Mouse (Mus musculus) liver, postnatal 0 days (tissue): ENCODE measurements around the gene Mapk12. TPM values are rescaled to one million over a fixed set of nuclear protein-coding genes. Genes with fewer than 3 reads are reported as not detected.
A peak's percentile ranks its signal among the peaks of the same experiment; 100 is the strongest.

Source experiments
- ATAC-seq: fragments of 200-750 bp; cut with Nextera tagmentation; 2 replicates; pipeline ENCODE4 v1.8.0; 2017; ENCODE audit warnings: mild to moderate bottlenecking, moderate library complexity
- DNase-seq: peaks from one replicate; pipeline ENCODE4 v3.0.0-alpha.2; 2016
- H3K27ac ChIP-seq: fragments of 300-500 bp; sonication (generic); 2 replicates; pipeline ENCODE4 v1.5.1; 2014; ENCODE audit warnings: antibody characterized with exemption, moderate library complexity, mild to moderate bottlenecking, low read depth
- H3K27me3 ChIP-seq: fragments of 300-500 bp; sonication (generic); 2 replicates; pipeline ENCODE4 v1.6.1; 2014; ENCODE audit warnings: low read length, control low read depth, mixed read lengths; ENCODE audit not compliant: insufficient read depth
- H3K36me3 ChIP-seq: fragments of 300-500 bp; sonication (generic); replicated peaks from 2 replicates; pipeline ENCODE4 v1.6.1; 2014; ENCODE audit warnings: mild to moderate bottlenecking, control low read depth, low read length, moderate library complexity, mixed read lengths; ENCODE audit not compliant: insufficient read depth
- H3K4me1 ChIP-seq: fragments of 300-500 bp; sonication (generic); 2 replicates; pipeline ENCODE4 v1.6.1; 2014; ENCODE audit warnings: antibody characterized with exemption, mild to moderate bottlenecking, control low read depth; ENCODE audit not compliant: insufficient read depth
- H3K4me2 ChIP-seq: fragments of 300-500 bp; sonication (generic); 2 replicates; pipeline ENCODE4 v1.6.1; 2014; ENCODE audit warnings: low read depth, mild to moderate bottlenecking, low read length, moderate library complexity, mixed read lengths
- H3K4me3 ChIP-seq: fragments of 300-500 bp; sonication (generic); 2 replicates; pipeline ENCODE4 v1.5.1; 2014; ENCODE audit warnings: low read depth, low read length
- H3K9ac ChIP-seq: fragments of 300-500 bp; sonication (generic); replicated peaks from 2 replicates; pipeline ENCODE4 v1.6.1; 2014; ENCODE audit warnings: mild to moderate bottlenecking, moderate library complexity
- H3K9me3 ChIP-seq: fragments of 300-500 bp; sonication (generic); 2 replicates; pipeline ENCODE4 v1.6.1; 2016; ENCODE audit warnings: mild to moderate bottlenecking, control low read depth, low read length, mixed read lengths
- CTCF ChIP-seq: sonication (generic); IDR thresholded peaks from 2 replicates; pipeline ENCODE4 v1.5.1; 2016; ENCODE audit warnings: antibody characterized with exemption, low read depth
- EP300 ChIP-seq: IDR thresholded peaks from 2 replicates; pipeline ENCODE4 v1.6.1; 2016; ENCODE audit warnings: antibody characterized with exemption, low read depth, mild to moderate bottlenecking
- WGBS: fragments of 180-500 bp; shearing (Covaris S2); extraction: QIAGEN DNeasy Blood & Tissue Kit; methylation state at CpG from one replicate; pipeline ENCODE4 v1.1.7; 2014; ENCODE audit not compliant: insufficient replicate concordance; 5-methylcytosine and 5-hydroxymethylcytosine counted together
- polyA plus RNA-seq: library from polyadenylated mRNA; unstranded; fragments of >200 nt; fragmentation: Nextera tagmentation; extraction: Ambion mirVana; gene quantifications from 2 replicates; pipeline ENCODE4 v1.2.1, GENCODE M21; 2015

Gene Mapk12
- polyA plus RNA-seq, result 2.1 and 2.4 TPM in 2 replicates

GRCm38 (mm10) chr15:89140659-89141252 lies at the start of gene Mapk12:
Gene Mapk12, minus strand, starts transcription at chr15:89140703.
- ATAC-seq, result peak; percentile 12; the same call in 1 of the 2 replicates
- peak within 1 kb of the TSS; percentile 67 for H3K4me2 ChIP-seq

DNA sequence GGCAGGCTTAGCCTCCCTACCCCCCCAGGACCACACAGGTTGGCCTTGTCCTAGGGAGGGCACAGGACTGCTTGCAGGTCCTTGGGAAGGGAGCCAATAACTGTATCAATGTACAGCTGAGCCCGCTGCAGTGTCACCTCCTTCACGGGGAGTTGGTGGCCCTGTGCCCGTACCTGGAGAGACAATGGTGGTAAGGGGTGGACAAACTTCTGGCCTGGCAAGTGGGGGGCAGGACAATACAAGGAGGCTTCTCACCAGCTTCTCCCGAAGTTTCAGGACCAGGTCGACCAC lies 44.4 kb upstream of the Mapk12 start:
- 82% methylated on average over 5 of the region's 5 CpGs for WGBS

More at GRCm38 (mm10) chr15:89140659-89141252, at the start of gene Mapk12:
- DNase-seq, result no peak
- peaks cover 79% of the 10 kb centered on the region for H3K27me3 ChIP-seq
- peak within 1 kb of the TSS; percentile 47 for H3K4me3 ChIP-seq
- H3K4me1 ChIP-seq, result peaks cover 12% of the 10 kb centered on the region
- no peak within 1 kb of the TSS for H3K27ac ChIP-seq
- peak within 1 kb of the TSS; percentile 30; the same call in 1 of the 2 replicates for H3K9ac ChIP-seq
- no peak for TF ChIP-seq CTCF
- no peak for TF ChIP-seq EP300
- WGBS, result 2% methylated on average over 21 of the region's 21 CpGs
- H3K9me3 ChIP-seq, result no peaks in the 10 kb centered on the region
- no peaks in the 10 kb centered on the region for H3K36me3 ChIP-seq

DNA sequence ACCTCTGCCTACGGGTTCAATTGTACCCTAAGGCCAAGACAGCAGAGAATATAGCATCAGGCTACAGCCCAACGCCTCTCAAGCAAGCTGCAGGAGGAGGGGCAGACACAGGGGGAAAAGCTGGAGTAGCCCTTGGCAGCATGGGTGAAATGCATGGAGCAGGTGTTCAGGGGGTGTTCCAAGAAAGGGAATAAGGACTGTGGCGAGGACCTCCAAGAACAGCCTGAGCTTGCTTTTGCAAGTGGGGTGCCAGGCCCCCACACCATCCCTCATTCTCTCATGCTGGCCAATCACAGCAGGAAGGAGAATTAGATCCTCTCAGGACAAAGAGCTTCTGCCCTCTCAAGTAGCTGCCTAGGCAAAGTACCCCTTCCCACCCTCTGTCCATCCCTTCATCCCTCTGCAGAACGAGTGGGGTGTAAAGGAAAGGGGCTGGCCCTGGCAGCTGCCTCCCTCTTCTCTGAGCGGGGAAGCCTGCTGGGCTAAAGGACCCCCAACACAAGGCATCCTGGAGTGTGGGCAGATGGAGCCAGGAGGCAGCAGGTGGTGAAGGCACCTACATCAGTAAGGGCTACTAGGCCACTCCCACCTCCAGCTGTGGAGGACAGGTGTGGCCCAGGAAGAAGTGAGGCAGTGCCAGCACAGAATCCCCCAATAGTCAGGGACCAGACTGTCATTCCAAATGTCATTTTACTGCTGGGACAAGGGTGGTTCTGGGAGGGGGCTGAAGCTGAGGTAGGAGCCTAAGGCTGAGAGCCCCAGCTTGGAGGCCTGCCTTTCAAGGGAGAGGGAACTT lies 43.8 kb upstream of the Mapk12 start:
- TF ChIP-seq EP300 (no peak), CTCF (no peak)
- Histone ChIP-seq H3K9me3 (no peaks in the 10 kb centered on the region), H3K36me3 (no peaks in the 10 kb centered on the region), H3K27me3 (peaks cover 19% of the 10 kb centered on the region), H3K4me1 (peaks cover 15% of the 10 kb centered on the region), H3K27ac (no peak overlapping the region), H3K9ac (no peak overlapping the region), H3K4me3 (no peak overlapping the region), H3K4me2 (no peak overlapping the region)
- 71% methylated on average over 5 of the region's 5 CpGs for WGBS
- no peak for DNase-seq
- no peak for ATAC-seq

More for the DNA sequence above, 44.4 kb upstream of the Mapk12 start:
- no peak for ATAC-seq
- Histone ChIP-seq H3K27me3 (peaks cover 17% of the 10 kb centered on the region), H3K9ac (no peak overlapping the region), H3K9me3 (no peaks in the 10 kb centered on the region), H3K4me1 (peaks cover 15% of the 10 kb centered on the region), H3K36me3 (no peaks in the 10 kb centered on the region), H3K4me3 (no peak overlapping the region), H3K4me2 (no peak overlapping the region), H3K27ac (no peak overlapping the region)
- TF ChIP-seq CTCF (no peak), EP300 (no peak)
- no peak for DNase-seq

GRCm38 (mm10) chr15:89182842-89183241 lies 42.3 kb upstream of the Mapk12 start:
- Histone ChIP-seq H3K9ac (no peak overlapping the region), H3K9me3 (no peaks in the 10 kb centered on the region), H3K27ac (no peak overlapping the region), H3K27me3 (peaks cover 19% of the 10 kb centered on the region), H3K4me1 (peaks cover 29% of the 10 kb centered on the region), H3K4me3 (no peak overlapping the region), H3K4me2 (no peak overlapping the region), H3K36me3 (no peaks in the 10 kb centered on the region)
- 73% methylated on average over 5 of the region's 5 CpGs for WGBS
- TF ChIP-seq CTCF, result no peak
- TF ChIP-seq EP300, result no peak
- no peak for ATAC-seq
- no peak for DNase-seq

- Histone ChIP-seq H3K27ac (0 out of 2 replicates have a peak overlapping the region, but pooled peaks have one; percentile 35), H3K4me3 (no peak overlapping the region), H3K4me2 (no peak overlapping the region), H3K36me3 (no peaks in the 10 kb centered on the region), H3K4me1 (peaks cover 34% of the 10 kb centered on the region), H3K9ac (no peak overlapping the region), H3K27me3 (peaks cover 19% of the 10 kb centered on the region), H3K9me3 (no peaks in the 10 kb centered on the region)
- no peak for ATAC-seq
- DNase-seq, result no peak
- 30% methylated on average over 6 of the region's 6 CpGs for WGBS
- TF ChIP-seq EP300 (no peak), CTCF (peak; percentile 27; the same call in 1 of the 2 replicates)
These were observed 41.8 kb upstream of the Mapk12 start for GRCm38 (mm10) chr15:89182328-89182741.

DNA sequence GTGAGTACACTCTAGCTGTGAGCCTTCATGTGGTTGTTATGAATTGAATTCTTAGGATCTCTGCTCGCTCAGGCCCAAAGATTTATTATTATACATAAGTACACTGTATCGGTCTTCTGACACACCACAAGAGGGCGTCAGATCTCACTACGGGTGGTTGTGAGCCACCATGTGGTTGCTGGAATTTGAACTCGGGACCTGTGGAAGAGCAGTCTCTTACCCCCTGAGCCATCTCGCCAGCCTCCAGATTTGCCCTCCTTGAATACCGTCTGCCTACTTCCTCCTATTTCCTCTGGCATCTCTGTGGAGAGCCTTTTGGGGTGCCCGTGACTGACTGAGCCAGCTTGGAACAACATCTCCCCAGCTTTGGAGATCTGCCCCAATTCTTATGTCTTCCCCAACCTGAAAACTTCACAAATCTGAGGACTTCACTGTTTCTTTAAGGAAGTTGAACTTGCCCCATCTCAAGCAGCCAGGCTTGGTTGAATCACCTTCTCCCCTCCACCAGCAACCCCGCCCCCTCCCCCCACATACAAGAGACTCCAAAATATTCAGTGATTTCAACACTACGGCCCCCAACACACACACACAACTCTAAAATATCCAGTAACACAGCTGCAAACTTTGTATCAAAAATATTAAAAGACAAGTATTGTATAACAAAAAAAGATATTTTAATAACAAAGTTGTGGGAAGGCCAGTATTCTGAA lies 41.2 kb upstream of the Mapk12 start:
- H3K27me3 ChIP-seq, result peaks cover 19% of the 10 kb centered on the region
- H3K27ac ChIP-seq, result peak overlapping the region; percentile 98; the same call in 1 of the 2 replicates
- peaks cover 40% of the 10 kb centered on the region for H3K4me1 ChIP-seq
- ATAC-seq (no peak), DNase-seq (no peak)
- H3K36me3 ChIP-seq, result no peaks in the 10 kb centered on the region
- H3K4me2 ChIP-seq, result no peak overlapping the region
- TF ChIP-seq CTCF (0 out of 2 replicates have a peak, but pooled peaks have one; percentile 26), EP300 (no peak)
- H3K9me3 ChIP-seq, result no peaks in the 10 kb centered on the region
- no peak overlapping the region for H3K4me3 ChIP-seq
- H3K9ac ChIP-seq, result no peak overlapping the region
- 45% methylated on average over 10 of the region's 10 CpGs for whole genome bisulfite sequencing
